Mouse (Mus musculus) G1E (cell line): ENCODE data around the gene Sh3bp4. TPM values are rescaled to one million over a fixed set of nuclear protein-coding genes. Genes with fewer than 3 reads are reported as not detected.

Source experiments
- ATAC-seq: 2 replicates; pipeline ENCODE4 v1.8.0; 2016; ENCODE audit warnings: mild to moderate bottlenecking; ENCODE audit not compliant: insufficient number of reproducible peaks, poor library complexity, low FRiP score, severe bottlenecking; ENCODE audit errors: extremely low read depth
- DNase-seq: peaks from one replicate; pipeline ENCODE4 v3.0.0; 2012; ENCODE audit warnings: low spot score
- H3K27me3 ChIP-seq: 2 replicates; pipeline ENCODE4 v1.6.1; 2012; ENCODE audit warnings: mild to moderate bottlenecking, low read length, inconsistent platforms; ENCODE audit not compliant: insufficient read depth
- H3K36me3 ChIP-seq: replicated peaks from 2 replicates; pipeline ENCODE3; 2012; ENCODE audit warnings: mild to moderate bottlenecking, inconsistent platforms
- H3K4me1 ChIP-seq: 2 replicates; pipeline ENCODE4 v1.6.1; 2012; ENCODE audit warnings: low read depth, low read length, inconsistent platforms, mixed read lengths; ENCODE audit not compliant: insufficient read depth
- H3K4me3 ChIP-seq: 2 replicates; pipeline ENCODE4 v1.5.1; 2012; ENCODE audit warnings: low read depth, mild to moderate bottlenecking, inconsistent platforms, low read length, moderate library complexity, mixed read lengths
- H3K9me3 ChIP-seq: replicated peaks from 2 replicates; pipeline ENCODE4 v1.6.1; 2012; ENCODE audit warnings: inconsistent platforms
- CTCF ChIP-seq: IDR thresholded peaks from 2 replicates; pipeline ENCODE4 v1.5.1; 2012; ENCODE audit warnings: low read depth, low read length, inconsistent platforms, mixed read lengths
- GATA1 ChIP-seq: IDR thresholded peaks from 2 replicates; pipeline ENCODE4 v1.6.1; 2012; ENCODE audit warnings: borderline replicate concordance, low read length, inconsistent platforms, mixed read lengths
- GATA2 ChIP-seq: IDR thresholded peaks from 2 replicates; pipeline ENCODE4 v1.6.1; 2012; ENCODE audit warnings: low read depth, low read length, inconsistent platforms, borderline replicate concordance
- POLR2AphosphoS5 ChIP-seq: IDR thresholded peaks from 2 replicates; pipeline ENCODE4 v1.6.1; 2012; ENCODE audit warnings: low read depth, low read length, inconsistent platforms; ENCODE audit not compliant: insufficient replicate concordance
- TAL1 ChIP-seq: conservative IDR thresholded peaks from 2 replicates; pipeline ENCODE4 v1.6.1; 2012; ENCODE audit warnings: low read depth, low read length, inconsistent platforms, mixed read lengths
- polyA plus RNA-seq: library from polyadenylated mRNA; stranded (reverse); fragments of >175 nt; gene quantifications from 2 replicates; pipeline ENCODE4 v1.2.3, GENCODE M21; 2012
- total RNA-seq, 2 experiments: library from RNA; stranded (forward) in 1 of 2; stranded (reverse) in 1 of 2; fragments of 200-1000 nt in 1 of 2; fragments of >200 nt in 1 of 2; fragmentation: Nextera tagmentation in 1 of 2; gene quantifications; 2 replicates each; pipeline ENCODE4 v1.2.3; 2014 to 2017

Gene Sh3bp4
- total and polyA plus RNA-seq, 3 experiments, result not detected

- no peaks in the 10 kb centered on the region for H3K36me3 ChIP-seq
- no peak for DNase-seq
- H3K9me3 ChIP-seq, result peaks cover 92% of the 10 kb centered on the region
- no peaks in the 10 kb centered on the region for H3K4me1 ChIP-seq
- ATAC-seq, result no peak
- no peak overlapping the region for H3K4me3 ChIP-seq
- TF ChIP-seq GATA1, result no peak
- no peaks in the 10 kb centered on the region for H3K27me3 ChIP-seq
Measured at GRCm38 (mm10) chr1:89074678-89075077, 4.5 kb downstream of the Sh3bp4 start.

- Histone ChIP-seq H3K27me3 (no peaks in the 10 kb centered on the region), H3K36me3 (no peaks in the 10 kb centered on the region), H3K4me3 (no peak overlapping the region), H3K9me3 (peaks cover 91% of the 10 kb centered on the region), H3K4me1 (no peaks in the 10 kb centered on the region)
- DNase-seq (no peak), ATAC-seq (no peak)
- TF ChIP-seq GATA1, result no peak
- no peak for TF ChIP-seq POLR2AphosphoS5
- no peak for TF ChIP-seq GATA2
- TF ChIP-seq TAL1, result no peak
- TF ChIP-seq CTCF, result no peak
Measured at GRCm38 (mm10) chr1:89075120-89075519, 4.9 kb downstream of the Sh3bp4 start.

DNA sequence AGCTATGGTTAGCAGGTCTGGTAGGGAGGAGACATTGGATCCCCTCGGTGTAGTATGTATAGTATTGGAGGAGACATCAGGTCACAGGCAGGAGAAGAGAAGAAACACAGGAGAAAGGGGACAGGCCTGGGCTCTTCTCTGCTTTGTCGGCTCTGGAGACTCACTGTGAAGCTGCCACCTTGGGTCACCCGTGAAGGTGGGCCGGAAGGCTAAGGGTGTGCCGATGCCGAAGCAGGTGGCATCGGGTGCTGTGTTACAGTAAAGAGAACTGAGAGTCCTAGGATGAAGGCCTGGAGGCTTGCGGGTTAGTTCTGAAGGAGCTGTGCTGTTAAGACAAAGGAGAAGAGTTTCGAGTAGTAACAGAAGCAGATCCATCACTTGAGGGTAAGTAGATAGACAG, 6.6 kb downstream of the Sh3bp4 start:
- no peak overlapping the region for H3K4me3 ChIP-seq
- H3K4me1 ChIP-seq, result no peaks in the 10 kb centered on the region
- H3K9me3 ChIP-seq, result peaks cover 91% of the 10 kb centered on the region
- no peak for TF ChIP-seq POLR2AphosphoS5
- TF ChIP-seq CTCF, result no peak
- no peak for TF ChIP-seq TAL1
- TF ChIP-seq GATA1, result no peak
- no peak for TF ChIP-seq GATA2
- no peaks in the 10 kb centered on the region for H3K36me3 ChIP-seq
- DNase-seq (no peak), ATAC-seq (no peak)
- H3K27me3 ChIP-seq, result no peaks in the 10 kb centered on the region

DNA sequence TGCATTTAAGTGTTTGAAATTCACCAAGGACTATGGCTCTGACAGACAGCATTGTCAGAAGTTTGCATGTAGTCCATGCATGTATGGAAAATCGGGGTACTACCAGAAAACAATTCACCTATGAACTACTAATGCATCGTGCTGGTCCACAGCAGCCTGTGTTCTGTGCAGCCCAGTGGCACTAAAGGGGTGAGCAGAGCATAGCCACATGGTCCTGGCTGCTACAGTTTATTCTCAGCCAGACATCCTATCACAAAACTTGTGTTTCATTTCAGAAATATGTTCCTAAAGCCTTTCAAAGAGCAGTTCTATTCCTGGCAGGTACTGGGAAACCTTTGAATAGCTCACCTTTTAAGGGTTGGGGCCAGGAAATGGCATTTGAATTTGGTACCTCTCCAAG, 8.0 kb downstream of the Sh3bp4 start:
- TF ChIP-seq GATA1 (no peak), TAL1 (no peak), GATA2 (no peak), POLR2AphosphoS5 (no peak), CTCF (no peak)
- Histone ChIP-seq H3K27me3 (no peaks in the 10 kb centered on the region), H3K4me3 (no peak overlapping the region), H3K4me1 (no peaks in the 10 kb centered on the region), H3K9me3 (peaks cover 93% of the 10 kb centered on the region), H3K36me3 (no peaks in the 10 kb centered on the region)
- no peak for ATAC-seq
- no peak for DNase-seq

DNA sequence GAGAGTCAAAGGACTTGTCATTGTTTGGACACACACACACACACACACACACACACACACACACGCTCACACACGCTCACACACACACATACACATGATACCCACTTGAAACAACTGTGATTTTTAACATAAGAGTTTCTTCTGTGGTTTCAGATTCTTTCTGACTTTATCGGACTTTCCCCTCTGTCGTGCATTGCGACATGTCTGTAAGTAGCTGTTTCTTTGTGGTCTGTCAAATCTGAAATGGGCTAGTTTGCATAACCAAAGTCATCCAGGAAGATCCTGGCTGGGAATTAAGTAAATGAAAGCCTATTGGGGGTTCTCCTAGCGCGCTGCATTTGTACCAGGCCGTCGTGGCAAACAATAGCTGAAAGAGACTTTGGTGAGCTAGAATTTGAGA, 8.5 kb downstream of the Sh3bp4 start:
- DNase-seq, result no peak
- peaks cover 93% of the 10 kb centered on the region for H3K9me3 ChIP-seq
- no peaks in the 10 kb centered on the region for H3K36me3 ChIP-seq
- no peaks in the 10 kb centered on the region for H3K4me1 ChIP-seq
- no peaks in the 10 kb centered on the region for H3K27me3 ChIP-seq
- no peak for TF ChIP-seq GATA1
- no peak for TF ChIP-seq POLR2AphosphoS5
- TF ChIP-seq GATA2, result no peak
- TF ChIP-seq TAL1, result no peak
- no peak for TF ChIP-seq CTCF
- no peak overlapping the region for H3K4me3 ChIP-seq
- ATAC-seq, result no peak

DNA sequence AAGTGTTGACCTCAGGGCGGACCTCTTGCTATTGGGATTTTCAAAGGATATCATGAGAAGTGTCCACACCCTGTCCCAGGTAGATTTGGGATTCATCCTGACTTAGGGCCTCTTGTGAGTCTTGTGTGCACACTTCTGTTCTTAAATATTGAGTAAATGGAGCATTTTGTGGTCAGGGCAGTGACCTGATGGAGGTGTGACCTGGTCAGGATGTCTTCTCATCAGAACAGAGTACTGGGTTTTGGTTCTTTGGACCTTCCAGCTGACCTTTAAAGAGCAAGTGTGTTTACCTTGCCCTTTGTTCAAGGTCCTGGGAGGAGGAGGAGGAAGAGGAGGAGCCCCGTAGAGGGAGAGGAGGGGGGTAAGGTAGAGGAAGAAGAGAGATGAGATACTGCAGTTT, 9.0 kb downstream of the Sh3bp4 start:
- no peak for ATAC-seq
- TF ChIP-seq CTCF (no peak), GATA2 (no peak), GATA1 (no peak), TAL1 (no peak), POLR2AphosphoS5 (no peak)
- Histone ChIP-seq H3K27me3 (no peaks in the 10 kb centered on the region), H3K9me3 (peaks cover 93% of the 10 kb centered on the region), H3K4me1 (no peaks in the 10 kb centered on the region), H3K4me3 (no peak overlapping the region), H3K36me3 (no peaks in the 10 kb centered on the region)
- DNase-seq, result no peak

DNA sequence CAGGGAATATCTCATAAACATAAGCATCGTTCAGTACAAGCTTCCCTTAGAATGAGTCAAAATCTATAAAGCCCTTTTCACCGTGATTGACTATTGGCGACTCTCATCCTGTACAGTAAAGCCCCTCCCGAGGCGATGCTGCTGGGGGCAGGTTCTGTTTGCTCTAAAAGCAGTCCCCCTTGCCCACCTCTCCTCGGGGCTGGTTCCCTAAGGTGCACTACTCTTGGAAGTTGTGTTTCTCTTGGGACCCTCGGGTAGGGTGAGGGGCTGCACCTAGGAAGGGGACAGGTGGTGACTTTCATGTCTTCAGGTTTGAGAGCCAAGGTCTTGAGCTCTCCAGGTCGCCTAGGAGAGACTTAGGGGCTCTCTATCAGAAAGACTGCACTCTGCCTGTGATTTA, 10.2 kb downstream of the Sh3bp4 start:
- Histone ChIP-seq H3K36me3 (no peaks in the 10 kb centered on the region), H3K4me3 (no peak overlapping the region), H3K9me3 (peaks cover 92% of the 10 kb centered on the region), H3K4me1 (no peaks in the 10 kb centered on the region), H3K27me3 (no peaks in the 10 kb centered on the region)
- ATAC-seq (no peak), DNase-seq (no peak)
- TF ChIP-seq CTCF (no peak), POLR2AphosphoS5 (no peak), TAL1 (no peak), GATA1 (no peak), GATA2 (no peak)
